Mouse (Mus musculus): ENCODE results near the gene Tbxa2r. TPM values are rescaled to one million over a fixed set of nuclear protein-coding genes. Genes with fewer than 3 reads are reported as not detected.

Tbxa2r gene
- polyA plus RNA-seq, 1 experiment: 68.1 TPM

DNA sequence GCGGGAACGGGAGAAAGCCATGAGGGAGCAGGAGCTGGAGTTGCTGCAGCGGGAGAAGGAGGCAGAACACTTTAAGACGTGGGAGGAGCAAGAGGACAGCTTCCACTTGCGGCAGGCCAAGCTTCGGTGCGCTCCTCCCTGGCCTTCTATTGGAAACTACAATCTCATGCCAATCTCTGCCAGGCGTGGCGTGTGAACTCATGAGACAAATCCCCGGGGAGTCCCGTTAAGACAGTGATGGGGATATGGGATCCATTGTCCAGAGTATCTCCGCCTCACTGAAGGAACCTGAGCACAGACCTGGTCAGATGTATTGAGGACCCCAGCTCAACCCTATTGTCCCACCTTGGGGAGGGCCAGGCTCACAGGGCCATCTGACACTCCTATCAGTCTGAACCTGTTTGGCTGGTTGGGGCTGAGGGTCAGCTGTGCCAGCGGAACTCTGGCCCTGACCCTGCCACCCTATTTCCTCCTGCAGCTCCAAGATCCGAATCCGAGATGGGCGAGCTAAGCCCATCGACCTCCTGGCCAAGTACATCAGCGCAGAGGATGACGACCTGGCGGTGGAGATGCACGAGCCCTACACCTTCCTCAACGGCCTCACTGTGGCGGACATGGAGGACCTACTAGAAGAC lies 5.3 kb upstream of the Tbxa2r start:
- TF ChIP-seq POLR2A (IDR thresholded peaks at IDR 0.05; ENCODE audit: low read depth, low read length) (no peak), CTCF (IDR thresholded peaks at IDR 0.05; ENCODE audit: extremely low read depth, insufficient read depth, insufficient read length, insufficient replicate concordance) (no peak)
- H3K4me3 ChIP-seq (ENCODE audit: extremely low read depth, insufficient read depth, insufficient read length): no peak overlapping the region
- peaks cover 9% of the 10 kb centered on the region; the same call in 1 of the 2 replicates for H3K4me1 ChIP-seq (ENCODE audit: control insufficient read depth, insufficient read depth, insufficient read length)
- DNase-seq (ENCODE audit: low read depth in 1 of 2, low spot score in 2 of 2): no peak
- peaks cover 42% of the 10 kb centered on the region for H3K36me3 ChIP-seq (ENCODE audit: control insufficient read depth, insufficient read depth, low read length)
- no peaks in the 10 kb centered on the region for H3K27me3 ChIP-seq (ENCODE audit: control insufficient read depth, insufficient read depth, low read length)
- WGBS: 95% methylated on average over 23 of the region's 23 CpGs
- H3K27ac ChIP-seq (ENCODE audit: insufficient read depth, low read length): no peak overlapping the region

DNA sequence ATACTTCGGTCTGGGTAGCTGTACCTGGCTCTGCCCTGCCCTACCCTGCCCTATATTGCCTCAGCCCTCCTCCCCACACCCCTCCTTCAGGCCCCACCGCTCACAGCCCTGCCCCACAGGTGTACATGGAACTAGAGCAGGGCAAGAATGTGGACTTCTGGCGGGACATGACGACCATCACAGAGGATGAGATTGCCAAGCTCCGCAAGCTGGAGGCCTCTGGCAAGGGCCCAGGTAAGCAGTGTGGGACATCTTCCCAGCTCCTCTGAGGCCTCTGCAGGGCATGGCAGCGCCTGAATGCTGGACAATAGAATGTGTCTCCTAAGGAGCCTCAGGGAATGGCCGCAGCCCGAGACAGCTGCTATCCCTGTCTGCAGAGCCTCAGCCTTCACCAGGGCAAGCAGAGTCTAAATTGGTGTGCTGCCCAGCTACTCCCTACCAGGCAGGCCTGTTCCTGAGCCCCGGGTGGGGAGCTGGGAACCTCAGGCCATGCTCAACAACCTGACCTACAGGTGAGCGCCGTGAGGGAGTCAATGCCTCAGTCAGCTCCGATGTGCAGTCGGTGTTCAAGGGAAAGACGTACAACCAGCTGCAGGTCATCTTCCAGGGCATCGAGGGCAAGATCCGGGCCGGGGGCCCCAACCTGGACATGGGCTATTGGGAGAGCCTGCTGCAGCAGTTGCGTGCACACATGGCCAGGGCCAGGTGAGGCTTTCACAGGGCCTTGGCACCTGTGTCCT lies 4.6 kb upstream of the Tbxa2r start:
- peaks cover 42% of the 10 kb centered on the region for H3K36me3 ChIP-seq (ENCODE audit: control insufficient read depth, insufficient read depth, low read length)
- 96% methylated on average over 18 of the region's 18 CpGs for WGBS
- TF ChIP-seq CTCF (IDR thresholded peaks at IDR 0.05; ENCODE audit: extremely low read depth, insufficient read depth, insufficient read length, insufficient replicate concordance) (no peak), POLR2A (IDR thresholded peaks at IDR 0.05; ENCODE audit: low read depth, low read length) (no peak)
- peaks cover 14% of the 10 kb centered on the region; the same call in 1 of the 2 replicates for H3K4me1 ChIP-seq (ENCODE audit: control insufficient read depth, insufficient read depth, insufficient read length)
- no peak for DNase-seq (ENCODE audit: low read depth in 1 of 2, low spot score in 2 of 2)
- no peak overlapping the region for H3K4me3 ChIP-seq (ENCODE audit: extremely low read depth, insufficient read depth, insufficient read length)
- H3K27me3 ChIP-seq (ENCODE audit: control insufficient read depth, insufficient read depth, low read length): no peaks in the 10 kb centered on the region
- H3K27ac ChIP-seq (ENCODE audit: insufficient read depth, low read length): no peak overlapping the region

- Histone ChIP-seq H3K27ac (ENCODE audit: insufficient read depth, low read length) (no peak overlapping the region), H3K27me3 (ENCODE audit: control insufficient read depth, insufficient read depth, low read length) (no peaks in the 10 kb centered on the region), H3K36me3 (ENCODE audit: control insufficient read depth, insufficient read depth, low read length) (peaks cover 42% of the 10 kb centered on the region), H3K4me3 (ENCODE audit: extremely low read depth, insufficient read depth, insufficient read length) (no peak overlapping the region), H3K4me1 (ENCODE audit: control insufficient read depth, insufficient read depth, insufficient read length) (peaks cover 20% of the 10 kb centered on the region; the same call in 1 of the 2 replicates)
- WGBS: 95% methylated on average over 21 of the region's 21 CpGs
- no peak for DNase-seq (ENCODE audit: low read depth in 1 of 2, low spot score in 2 of 2)
- TF ChIP-seq POLR2A (IDR thresholded peaks at IDR 0.05; ENCODE audit: low read depth, low read length): no peak
- TF ChIP-seq CTCF (IDR thresholded peaks at IDR 0.05; ENCODE audit: extremely low read depth, insufficient read depth, insufficient read length, insufficient replicate concordance): no peak
Measured at GRCm38 (mm10) chr10:81325176-81325575, 3.4 kb upstream of the Tbxa2r start.

DNA sequence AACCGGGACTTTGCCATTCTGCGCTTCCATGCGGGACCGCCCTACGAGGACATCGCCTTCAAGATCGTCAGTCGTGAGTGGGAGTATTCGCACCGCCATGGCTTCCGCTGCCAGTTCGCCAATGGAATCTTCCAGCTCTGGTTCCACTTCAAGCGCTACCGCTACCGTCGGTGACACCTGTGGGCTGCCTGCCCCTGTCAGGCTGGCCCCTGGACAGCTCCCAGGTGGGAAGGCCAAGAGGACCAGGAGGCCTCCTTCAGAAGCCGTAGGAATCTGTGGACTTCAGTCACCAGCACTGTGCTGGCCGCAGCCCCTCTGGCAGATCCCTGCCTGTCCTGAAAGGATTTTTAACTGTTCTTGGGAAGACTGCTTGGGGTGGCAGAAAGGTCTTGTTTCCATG lies 2.8 kb upstream of the Tbxa2r start:
- no peaks in the 10 kb centered on the region for H3K27me3 ChIP-seq (ENCODE audit: control insufficient read depth, insufficient read depth, low read length)
- peaks cover 42% of the 10 kb centered on the region for H3K36me3 ChIP-seq (ENCODE audit: control insufficient read depth, insufficient read depth, low read length)
- peaks cover 26% of the 10 kb centered on the region; the same call in 1 of the 2 replicates for H3K4me1 ChIP-seq (ENCODE audit: control insufficient read depth, insufficient read depth, insufficient read length)
- no peak overlapping the region for H3K4me3 ChIP-seq (ENCODE audit: extremely low read depth, insufficient read depth, insufficient read length)
- TF ChIP-seq CTCF (IDR thresholded peaks at IDR 0.05; ENCODE audit: extremely low read depth, insufficient read depth, insufficient read length, insufficient replicate concordance) (no peak), POLR2A (IDR thresholded peaks at IDR 0.05; ENCODE audit: low read depth, low read length) (no peak)
- DNase-seq (ENCODE audit: low read depth in 1 of 2, low spot score in 2 of 2): no peak
- 94% methylated on average over 18 of the region's 18 CpGs for WGBS
- no peak overlapping the region for H3K27ac ChIP-seq (ENCODE audit: insufficient read depth, low read length)

- WGBS: 29% methylated on average over 6 of the region's 6 CpGs
- DNase-seq (ENCODE audit: low read depth in 1 of 2, low spot score in 2 of 2): no peak
- no peaks in the 10 kb centered on the region for H3K27me3 ChIP-seq (ENCODE audit: control insufficient read depth, insufficient read depth, low read length)
- peaks cover 42% of the 10 kb centered on the region for H3K36me3 ChIP-seq (ENCODE audit: control insufficient read depth, insufficient read depth, low read length)
- peak overlapping the region; percentile 39 for H3K27ac ChIP-seq (ENCODE audit: insufficient read depth, low read length)
- peaks cover 25% of the 10 kb centered on the region; the same call in 1 of the 2 replicates for H3K4me1 ChIP-seq (ENCODE audit: control insufficient read depth, insufficient read depth, insufficient read length)
- H3K4me3 ChIP-seq (ENCODE audit: extremely low read depth, insufficient read depth, insufficient read length): no peak overlapping the region
- no peak for TF ChIP-seq CTCF (IDR thresholded peaks at IDR 0.05; ENCODE audit: extremely low read depth, insufficient read depth, insufficient read length, insufficient replicate concordance)
- no peak for TF ChIP-seq POLR2A (IDR thresholded peaks at IDR 0.05; ENCODE audit: low read depth, low read length)
Measured at GRCm38 (mm10) chr10:81326858-81327257, 1.7 kb upstream of the Tbxa2r start.

GRCm38 (mm10) chr10:81327959-81328358 lies 572 bp upstream of the Tbxa2r start:
- H3K4me1 ChIP-seq (ENCODE audit: control insufficient read depth, insufficient read depth, insufficient read length): peaks cover 24% of the 10 kb centered on the region
- TF ChIP-seq POLR2A (IDR thresholded peaks at IDR 0.05; ENCODE audit: low read depth, low read length) (no peak), CTCF (IDR thresholded peaks at IDR 0.05; ENCODE audit: extremely low read depth, insufficient read depth, insufficient read length, insufficient replicate concordance) (no peak)
- no peaks in the 10 kb centered on the region for H3K27me3 ChIP-seq (ENCODE audit: control insufficient read depth, insufficient read depth, low read length)
- H3K36me3 ChIP-seq (ENCODE audit: control insufficient read depth, insufficient read depth, low read length): peaks cover 41% of the 10 kb centered on the region
- no peak for DNase-seq (ENCODE audit: low read depth in 1 of 2, low spot score in 2 of 2)
- H3K4me3 ChIP-seq (ENCODE audit: extremely low read depth, insufficient read depth, insufficient read length): no peak overlapping the region
- H3K27ac ChIP-seq (ENCODE audit: insufficient read depth, low read length): peak overlapping the region; percentile 86
- WGBS: 45% methylated on average over 2 of the region's 2 CpGs

All from spleen, adult 2 months (tissue).